Mouse (Mus musculus): ENCODE results near the gene Dip2a.

GRCm38 (mm10) chr10:76391166-76391565, 46.1 kb upstream of the Dip2a start:
- TF ChIP-seq MAFK (IDR thresholded peaks at IDR 0.05; ENCODE audit: insufficient read depth, low read depth, low read length) (no peak), ZNF384 (IDR thresholded peaks at IDR 0.05; ENCODE audit: low read depth, low read length) (no peak), CHD2 (IDR thresholded peaks at IDR 0.05; ENCODE audit: low read depth, low read length) (no peak), ZC3H11A (IDR thresholded peaks at IDR 0.05; ENCODE audit: borderline replicate concordance, low read depth, low read length) (no peak)

Measured in ES-E14 (cell line).